Mouse (Mus musculus) gastrocnemius, adult 2 months (tissue): ENCODE results near the gene Lmbr1l. TPM values are rescaled to one million over a fixed set of nuclear protein-coding genes. Genes with fewer than 3 reads are reported as not detected.

Source experiments
- DNase-seq: peaks from one replicate; pipeline ENCODE4 v3.0.0; 2022
- H3K27ac ChIP-seq: fragments of 200-600 bp; 2 replicates; pipeline ENCODE4 v1.8.1; 2022; ENCODE audit warnings: mild to moderate bottlenecking
- H3K4me3 ChIP-seq: fragments of 200-600 bp; 2 replicates; pipeline ENCODE4 v1.8.1; 2022; ENCODE audit warnings: mild to moderate bottlenecking, moderate library complexity
- CTCF ChIP-seq: fragments of 200-600 bp; IDR thresholded peaks from 2 replicates; pipeline ENCODE4 v1.8.1; 2022; ENCODE audit warnings: antibody characterized with exemption, mild to moderate bottlenecking, moderate library complexity
- intact Hi-C: fragments of 180-260 bp; cut with DNase I; formaldehyde crosslinking; loops from one replicate; pipeline ENCODE4 v1.15.1; 2025
- total RNA-seq, 2 experiments: library from RNA; stranded (reverse); gene quantifications; 2 replicates each; pipeline ENCODE4 v1.2.3; 2021

Gene Lmbr1l
- total RNA-seq, 2 experiments from 2014 or later: 5.2 to 6.9 TPM

DNA sequence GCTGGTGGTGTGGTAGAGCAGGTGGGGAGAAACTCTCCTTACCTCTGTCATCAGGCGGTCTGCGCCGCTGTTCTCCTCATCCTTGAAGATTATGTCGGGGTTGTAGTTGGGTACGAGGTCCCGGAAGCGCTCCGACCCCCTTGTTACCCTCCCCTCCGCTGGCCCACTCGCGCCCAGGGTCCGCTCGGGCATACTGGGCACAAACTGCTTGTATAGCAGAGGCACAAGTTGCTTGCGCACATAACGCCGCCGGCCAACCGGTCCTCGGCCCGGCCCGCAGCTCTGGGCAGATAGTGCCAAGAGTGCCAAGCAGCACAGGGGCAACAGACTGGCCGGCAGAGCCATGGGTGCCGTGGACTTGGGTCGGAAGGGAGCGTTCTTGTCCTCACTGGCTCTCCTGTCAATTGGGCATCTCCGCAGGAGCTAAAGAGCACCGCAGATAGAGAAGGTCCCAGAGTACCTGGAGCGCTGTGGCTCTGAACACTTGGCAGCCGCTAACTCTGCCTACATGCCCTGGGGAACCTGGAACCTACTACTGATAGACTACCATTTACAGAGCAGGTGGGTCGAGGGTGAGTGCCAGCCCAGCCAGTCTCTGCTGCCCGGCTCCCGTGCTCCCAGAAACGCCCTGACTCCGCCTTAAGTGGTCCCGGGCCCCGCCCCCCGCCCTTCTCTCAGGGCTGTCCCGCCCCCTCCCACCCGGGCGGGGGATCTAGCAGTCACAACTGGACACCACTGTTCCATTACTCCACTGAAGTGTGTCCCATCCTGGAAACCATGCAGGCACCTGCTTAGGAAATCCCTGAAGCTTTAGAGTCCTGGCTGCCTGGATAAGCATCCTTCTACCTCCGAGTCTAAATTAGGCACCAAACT is 19.9 kb downstream of the Lmbr1l start, which contains the start of gene Dhh:
Gene Dhh, minus strand, starts transcription at position 613 of the 873 bp plus-strand sequence.
- intact Hi-C loops: no loop called here

GRCm38 (mm10) chr15:98897495-98897894 is 20.5 kb downstream of the Lmbr1l start:
- DNase-seq: peak; percentile 51
- TF ChIP-seq CTCF: no peak
- intact Hi-C loops: no loop called here
- H3K27ac ChIP-seq: peak overlapping the region; percentile 52
- peak overlapping the region; percentile 66 for H3K4me3 ChIP-seq

More for the DNA sequence above, 19.9 kb downstream of the Lmbr1l start, which contains the start of gene Dhh:
- H3K4me3 ChIP-seq: peak within 1 kb of the TSS; percentile 66
- TF ChIP-seq CTCF: no peak
- peak; percentile 27 for DNase-seq
- H3K27ac ChIP-seq: peak within 1 kb of the TSS; percentile 52

DNA sequence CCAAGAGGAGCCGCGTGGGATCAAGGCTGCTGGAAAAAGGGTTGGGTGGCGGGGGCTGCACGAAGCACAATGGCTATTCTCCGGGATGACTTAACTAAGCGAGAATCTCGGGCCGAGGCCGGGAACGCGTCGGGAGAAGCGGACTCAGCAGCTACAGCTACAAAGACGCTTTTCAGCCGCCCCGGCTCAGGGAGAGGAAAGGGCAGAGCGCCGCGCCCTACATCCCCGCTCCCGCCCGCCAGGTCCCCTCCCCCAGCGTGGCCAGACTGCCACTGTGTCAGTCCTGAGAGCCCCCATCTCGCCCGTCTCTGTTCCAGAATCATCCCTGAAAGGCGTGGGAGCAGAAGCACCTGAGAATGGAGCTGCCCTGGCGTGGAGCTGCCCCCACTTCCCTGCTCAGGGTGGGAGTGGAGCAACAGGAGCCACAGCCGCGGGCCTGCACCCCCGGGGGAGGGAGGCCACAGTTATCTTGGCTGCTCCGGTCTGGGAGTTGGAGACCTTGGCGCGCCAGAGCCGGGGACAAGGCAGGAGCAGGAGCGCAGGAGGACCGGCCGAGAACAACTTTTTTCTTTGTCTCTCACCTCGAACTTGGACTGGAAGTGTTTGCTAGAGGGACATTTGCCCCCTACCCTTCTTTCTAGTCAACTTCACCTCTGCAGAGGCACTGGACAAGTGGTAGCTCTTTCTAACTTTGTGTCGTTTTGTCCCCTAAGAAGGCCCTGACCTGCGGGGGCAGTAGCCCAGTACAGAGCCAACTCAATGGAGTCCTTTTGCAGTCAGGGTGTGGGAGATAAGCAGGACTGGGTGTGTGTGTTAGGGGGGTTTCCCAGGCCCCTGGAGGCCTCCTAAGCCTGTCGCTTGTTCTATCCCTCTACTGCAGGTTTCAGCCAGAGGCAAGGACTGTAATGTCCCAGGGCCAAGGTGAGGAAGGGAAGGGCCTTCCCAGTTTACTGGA is 22.1 kb downstream of the Lmbr1l start:
- Histone ChIP-seq H3K4me3 (peak overlapping the region; percentile 83), H3K27ac (peak overlapping the region; percentile 78)
- intact Hi-C loops: no loop called here
- TF ChIP-seq CTCF: no peak
- DNase-seq: peak; percentile 53

- H3K27ac ChIP-seq: peak overlapping the region; percentile 78
- TF ChIP-seq CTCF: no peak
- peak; percentile 13 for DNase-seq
- intact Hi-C loops: no loop called here
- H3K4me3 ChIP-seq: peak overlapping the region; percentile 83
Measured at GRCm38 (mm10) chr15:98894746-98895634, 23.0 kb downstream of the Lmbr1l start.

- TF ChIP-seq CTCF: no peak
- intact Hi-C loops: no loop called here
- DNase-seq: peak; percentile 63
- peak within 1 kb of the TSS; percentile 83 for H3K4me3 ChIP-seq
- H3K27ac ChIP-seq: peak within 1 kb of the TSS; percentile 78
Measured at GRCm38 (mm10) chr15:98893940-98894745, 23.9 kb downstream of the Lmbr1l start, which contains the start of gene Rhebl1. Gene Rhebl1 (minus strand): TSS chr15:98894540.

GRCm38 (mm10) chr15:98893036-98893435 is 25.0 kb downstream of the Lmbr1l start:
- no peak overlapping the region for H3K27ac ChIP-seq
- intact Hi-C loops: no loop called here
- DNase-seq: no peak
- no peak for TF ChIP-seq CTCF
- H3K4me3 ChIP-seq: no peak overlapping the region; the same call in 1 of the 2 replicates

DNA sequence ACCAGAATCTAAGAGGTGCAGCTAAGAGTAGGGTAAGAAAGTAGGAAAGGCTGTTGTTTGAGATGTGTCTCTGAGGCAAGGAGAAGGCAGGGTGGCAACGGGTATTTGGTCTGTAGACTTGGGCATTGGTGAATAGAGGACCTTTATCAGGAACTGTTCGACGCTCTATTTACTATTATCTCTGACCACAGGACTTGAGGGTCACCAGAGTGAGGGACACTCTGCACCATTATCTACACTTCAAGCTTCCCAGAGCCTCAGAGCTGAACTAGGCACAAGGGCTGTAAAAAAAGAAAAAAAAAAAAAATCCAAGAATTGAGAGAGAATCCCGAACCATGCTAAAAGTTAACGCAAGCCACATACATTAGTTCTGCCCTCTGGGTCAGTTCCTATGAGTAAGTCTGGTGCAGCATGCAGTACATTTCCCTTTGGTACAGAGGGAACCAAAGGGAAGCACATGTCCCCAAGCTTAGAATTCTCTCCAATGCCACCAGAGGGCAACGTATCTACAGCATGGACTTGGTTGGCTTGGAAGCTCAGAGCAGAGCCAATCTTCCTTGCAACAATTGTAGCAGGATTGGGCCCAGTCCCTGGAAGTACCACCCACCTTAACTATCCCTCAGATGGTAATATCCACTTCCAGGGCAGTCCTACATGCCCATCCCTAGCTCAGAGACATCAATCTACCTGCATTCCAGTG is 26.0 kb downstream of the Lmbr1l start:
- peak; percentile 90 for TF ChIP-seq CTCF
- Histone ChIP-seq H3K4me3 (no peak overlapping the region), H3K27ac (no peak overlapping the region)
- intact Hi-C loops: loop anchor here (1.0 kb wide), 2 partner anchors 36 to 102 kb away; no protein-coding TSS in a partner anchor
- DNase-seq: peak; percentile 67

DNA sequence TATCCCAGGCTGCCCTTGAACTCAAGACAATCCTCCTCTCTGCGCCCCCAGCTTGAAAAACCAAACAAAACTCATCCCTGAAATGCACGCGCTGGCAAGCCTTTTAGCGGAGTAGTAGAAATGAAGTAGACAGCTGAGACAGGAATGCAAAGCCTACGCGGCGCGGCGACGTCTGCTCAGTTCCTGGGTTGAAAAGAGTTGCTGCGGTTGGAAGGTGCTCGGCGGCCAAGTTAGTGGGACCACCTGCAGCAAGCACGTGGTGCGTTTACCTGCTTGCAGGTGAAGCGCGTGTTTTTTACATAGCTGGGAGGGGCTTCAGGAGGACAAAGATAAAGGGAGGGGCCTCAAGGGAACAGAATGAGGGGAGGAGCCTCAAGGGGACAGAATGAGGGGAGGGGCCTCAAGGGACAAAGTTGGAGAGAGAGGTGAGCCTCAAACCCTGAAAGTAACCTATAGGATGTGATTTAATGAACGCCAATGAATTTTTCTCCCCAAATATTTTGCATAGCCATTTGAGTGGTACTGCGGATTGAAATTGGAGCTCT is 26.8 kb downstream of the Lmbr1l start:
- no peak for TF ChIP-seq CTCF
- no peak overlapping the region for H3K27ac ChIP-seq
- DNase-seq: peak; percentile 11
- intact Hi-C loops: no loop called here
- no peak overlapping the region for H3K4me3 ChIP-seq

GRCm38 (mm10) chr15:98887526-98887925 is 30.5 kb downstream of the Lmbr1l start:
- no peak for TF ChIP-seq CTCF
- H3K27ac ChIP-seq: no peak overlapping the region
- peak; percentile 3 for DNase-seq
- no peak overlapping the region for H3K4me3 ChIP-seq
- intact Hi-C loops: no loop called here
